Mouse (Mus musculus) heart, postnatal 0 days (tissue): ENCODE measurements at regions not wholly inside any gene's neighbourhood (a gene's known extent, or its start where the extent isn't known, plus 50 kb on each side); places are given as distances from the start of the nearest gene placed in this dataset.

Source experiments
- CTCF ChIP-seq: IDR thresholded peaks from 2 replicates; pipeline ENCODE4 v1.5.1; 2016; ENCODE audit warnings: antibody characterized with exemption, control low read depth, low read depth
- EP300 ChIP-seq: IDR thresholded peaks from 2 replicates; pipeline ENCODE4 v1.6.1; 2016; ENCODE audit warnings: antibody characterized with exemption, low read depth

DNA sequence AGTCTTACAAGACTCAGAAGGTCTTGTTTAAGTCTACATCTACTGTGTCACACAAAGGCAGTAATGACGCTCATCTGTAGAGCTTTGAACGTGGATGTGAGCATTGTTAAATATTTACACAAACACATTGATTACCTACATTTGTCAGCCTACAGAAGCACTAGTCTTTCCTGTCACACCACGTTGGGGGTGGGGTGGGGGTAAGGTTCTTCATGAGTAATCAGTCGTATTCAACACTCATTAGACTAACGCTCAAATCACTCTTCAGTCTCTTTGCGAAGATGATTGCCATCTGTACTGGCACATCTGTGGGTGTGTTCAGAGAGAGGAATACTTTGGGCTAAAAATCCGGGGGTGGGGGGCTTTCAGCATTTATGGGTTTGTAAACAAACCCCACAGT is 240.7 kb downstream of the Lpin1 start:
- TF ChIP-seq CTCF (no peak), EP300 (no peak)
